Mouse (Mus musculus) right cerebral cortex, postnatal 4 days (tissue): ENCODE results near the gene Ptpn20.

Experiments
- DNase-seq: peaks from one replicate; pipeline ENCODE4 v3.0.0-alpha.2; 2022

The Ptpn20 gene

GRCm38 (mm10) chr14:33677996-33678395 is 89.0 kb downstream of the Ptpn20 start:
- DNase-seq = no peak

GRCm38 (mm10) chr14:33678740-33679139 is 89.7 kb downstream of the Ptpn20 start:
- no peak for DNase-seq

GRCm38 (mm10) chr14:33680621-33681020 is 91.6 kb downstream of the Ptpn20 start:
- DNase-seq = no peak

DNA sequence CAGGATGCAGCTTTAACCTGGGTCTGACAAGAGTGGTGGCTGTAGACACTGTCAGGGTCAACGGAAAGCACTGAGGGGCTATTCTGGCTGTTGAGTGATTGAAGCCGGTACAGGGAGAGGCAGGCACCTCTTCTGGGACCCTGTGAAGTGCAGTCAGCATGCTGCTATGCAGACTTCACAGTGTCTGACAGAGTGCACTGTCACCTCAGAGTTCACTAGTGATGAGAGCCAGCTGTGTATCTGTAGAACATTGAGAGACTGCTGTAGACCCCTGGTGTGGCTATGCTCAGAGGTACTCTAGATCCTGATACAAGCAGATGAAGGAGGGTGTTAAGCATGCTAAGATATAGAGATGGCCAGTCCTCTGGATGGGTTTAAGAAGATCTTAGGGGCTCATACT is 93.8 kb downstream of the Ptpn20 start:
- no peak for DNase-seq

DNA sequence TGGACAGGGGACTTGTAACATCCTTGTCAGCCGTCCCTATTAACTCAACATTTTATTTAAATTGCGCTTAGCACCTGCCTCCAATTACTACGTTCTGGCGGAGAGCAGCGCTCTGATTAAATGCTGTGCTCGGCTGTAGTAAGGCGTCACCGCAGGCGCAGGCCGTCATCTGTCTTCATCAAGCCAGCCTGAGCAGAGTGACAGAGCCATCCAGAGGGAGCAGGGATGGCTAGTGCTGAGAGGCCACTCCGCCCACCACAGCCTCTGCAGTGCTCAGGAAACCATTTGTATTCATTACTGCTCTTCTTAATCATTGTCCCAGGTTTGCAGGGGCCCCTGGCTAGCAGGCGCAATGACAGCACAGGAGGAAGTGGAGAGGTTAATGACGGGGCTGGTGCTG is 94.7 kb downstream of the Ptpn20 start:
- DNase-seq = no peak

DNA sequence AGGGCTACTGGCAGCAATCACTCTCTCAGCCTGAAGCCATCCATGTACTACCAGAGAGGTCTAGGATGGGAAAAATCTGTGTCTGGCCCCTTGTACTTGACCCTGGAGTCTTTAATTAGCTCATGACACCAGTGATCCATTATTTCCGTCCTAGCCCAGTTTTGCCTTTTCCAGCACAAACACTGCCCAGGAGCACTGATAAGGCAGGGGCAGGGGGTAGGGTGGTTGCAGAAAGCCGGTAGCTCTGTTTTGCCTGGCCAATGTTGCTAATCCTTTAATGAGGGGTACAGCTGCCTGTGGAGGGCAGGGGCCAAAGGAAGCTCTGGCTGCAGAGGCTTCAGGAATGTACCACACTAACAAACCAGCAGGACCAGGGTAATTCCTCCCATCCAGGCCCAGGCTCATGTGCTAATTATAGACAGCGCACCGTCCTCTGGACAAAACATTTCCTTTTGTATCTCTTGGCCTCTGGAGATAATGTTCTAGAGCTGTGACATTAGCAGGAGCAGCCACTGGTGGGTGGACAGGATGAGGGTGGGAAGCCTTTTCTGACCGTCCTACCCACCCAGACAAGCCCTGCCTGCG is 98.5 kb downstream of the Ptpn20 start:
- no peak for DNase-seq

- peak; percentile 17 for DNase-seq
Measured at GRCm38 (mm10) chr14:33689044-33689443, 100.0 kb downstream of the Ptpn20 start.
